Mouse (Mus musculus) liver, postnatal 0 days (tissue): ENCODE measurements at regions not wholly inside any gene's neighbourhood (a gene's known extent, or its start where the extent isn't known, plus 50 kb on each side); places are given as distances from the start of the nearest gene placed in this dataset.

Experiments used
- ATAC-seq: fragments of 200-750 bp; cut with Nextera tagmentation; 2 replicates; pipeline ENCODE4 v1.8.0; 2017; ENCODE audit warnings: mild to moderate bottlenecking, moderate library complexity
- DNase-seq: peaks from one replicate; pipeline ENCODE4 v3.0.0-alpha.2; 2016
- H3K27ac ChIP-seq: fragments of 300-500 bp; sonication (generic); 2 replicates; pipeline ENCODE4 v1.5.1; 2014; ENCODE audit warnings: antibody characterized with exemption, moderate library complexity, mild to moderate bottlenecking, low read depth
- H3K27me3 ChIP-seq: fragments of 300-500 bp; sonication (generic); 2 replicates; pipeline ENCODE4 v1.6.1; 2014; ENCODE audit warnings: low read length, control low read depth, mixed read lengths; ENCODE audit not compliant: insufficient read depth
- H3K36me3 ChIP-seq: fragments of 300-500 bp; sonication (generic); replicated peaks from 2 replicates; pipeline ENCODE4 v1.6.1; 2014; ENCODE audit warnings: mild to moderate bottlenecking, control low read depth, low read length, moderate library complexity, mixed read lengths; ENCODE audit not compliant: insufficient read depth
- H3K4me1 ChIP-seq: fragments of 300-500 bp; sonication (generic); 2 replicates; pipeline ENCODE4 v1.6.1; 2014; ENCODE audit warnings: antibody characterized with exemption, mild to moderate bottlenecking, control low read depth; ENCODE audit not compliant: insufficient read depth
- H3K4me2 ChIP-seq: fragments of 300-500 bp; sonication (generic); 2 replicates; pipeline ENCODE4 v1.6.1; 2014; ENCODE audit warnings: low read depth, mild to moderate bottlenecking, low read length, moderate library complexity, mixed read lengths
- H3K4me3 ChIP-seq: fragments of 300-500 bp; sonication (generic); 2 replicates; pipeline ENCODE4 v1.5.1; 2014; ENCODE audit warnings: low read depth, low read length
- H3K9ac ChIP-seq: fragments of 300-500 bp; sonication (generic); replicated peaks from 2 replicates; pipeline ENCODE4 v1.6.1; 2014; ENCODE audit warnings: mild to moderate bottlenecking, moderate library complexity
- H3K9me3 ChIP-seq: fragments of 300-500 bp; sonication (generic); 2 replicates; pipeline ENCODE4 v1.6.1; 2016; ENCODE audit warnings: mild to moderate bottlenecking, control low read depth, low read length, mixed read lengths
- CTCF ChIP-seq: sonication (generic); IDR thresholded peaks from 2 replicates; pipeline ENCODE4 v1.5.1; 2016; ENCODE audit warnings: antibody characterized with exemption, low read depth
- EP300 ChIP-seq: IDR thresholded peaks from 2 replicates; pipeline ENCODE4 v1.6.1; 2016; ENCODE audit warnings: antibody characterized with exemption, low read depth, mild to moderate bottlenecking
- WGBS: fragments of 180-500 bp; shearing (Covaris S2); extraction: QIAGEN DNeasy Blood & Tissue Kit; methylation state at CpG from one replicate; pipeline ENCODE4 v1.1.7; 2014; ENCODE audit not compliant: insufficient replicate concordance; 5-methylcytosine and 5-hydroxymethylcytosine counted together

DNA sequence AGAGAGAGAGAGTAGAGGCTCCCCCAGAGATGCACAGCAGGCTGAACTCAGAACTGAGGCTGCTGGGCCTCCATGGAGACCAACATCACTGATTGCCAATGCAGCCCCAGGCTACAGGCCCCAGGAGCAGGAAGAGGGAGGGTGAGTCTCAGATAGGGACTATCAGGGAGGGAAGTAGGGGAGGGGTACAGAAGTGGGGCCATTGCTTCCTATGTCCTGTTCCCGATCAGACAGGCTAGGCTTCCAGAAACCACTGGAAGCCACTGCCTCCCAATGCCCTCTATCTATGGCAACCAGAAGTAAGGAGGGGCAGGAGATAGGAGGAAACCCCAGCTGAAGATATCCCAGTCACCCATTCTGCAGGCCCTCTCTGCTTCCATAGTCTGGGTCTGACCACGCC, 97.2 kb upstream of the Wnt4 start:
- DNase-seq (no peak), ATAC-seq (no peak)
- no peaks in the 10 kb centered on the region for H3K27me3 ChIP-seq
- peaks cover 7% of the 10 kb centered on the region for H3K4me1 ChIP-seq
- TF ChIP-seq CTCF (no peak), EP300 (no peak)
- H3K4me3 ChIP-seq = no peak overlapping the region
- H3K36me3 ChIP-seq = no peaks in the 10 kb centered on the region
- 56% methylated on average over 2 of the region's 2 CpGs for WGBS
- H3K4me2 ChIP-seq = no peak overlapping the region
- no peaks in the 10 kb centered on the region for H3K9me3 ChIP-seq
- no peak overlapping the region for H3K9ac ChIP-seq
- no peak overlapping the region for H3K27ac ChIP-seq

DNA sequence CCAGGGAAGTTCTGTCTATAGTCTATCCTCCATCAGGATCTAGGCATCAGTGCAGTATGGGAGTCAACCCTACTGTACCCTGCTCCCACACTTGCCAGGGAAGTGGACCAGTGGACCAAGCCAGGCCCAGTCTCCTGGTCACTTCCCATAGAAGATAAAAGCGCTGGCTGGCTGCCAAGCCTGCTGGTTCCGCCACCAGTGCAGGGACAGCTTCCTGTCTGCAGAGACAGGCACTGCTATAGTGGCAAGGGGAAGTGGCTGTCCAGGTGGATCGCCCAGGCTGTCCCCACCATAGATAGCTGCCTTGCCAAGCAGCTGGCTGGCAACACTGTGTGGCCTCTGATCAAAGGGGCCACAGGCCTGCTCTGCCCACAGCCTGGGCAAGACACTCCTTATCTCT, 98.5 kb upstream of the Wnt4 start:
- no peak overlapping the region for H3K9ac ChIP-seq
- H3K36me3 ChIP-seq = no peaks in the 10 kb centered on the region
- 15% methylated on average over 3 of the region's 3 CpGs for WGBS
- no peak overlapping the region for H3K4me2 ChIP-seq
- TF ChIP-seq EP300 = no peak
- TF ChIP-seq CTCF = no peak
- ATAC-seq (no peak), DNase-seq (peak; percentile 69)
- H3K4me1 ChIP-seq = peaks cover 7% of the 10 kb centered on the region
- no peaks in the 10 kb centered on the region for H3K9me3 ChIP-seq
- no peaks in the 10 kb centered on the region for H3K27me3 ChIP-seq
- no peak overlapping the region for H3K4me3 ChIP-seq
- H3K27ac ChIP-seq = no peak overlapping the region

DNA sequence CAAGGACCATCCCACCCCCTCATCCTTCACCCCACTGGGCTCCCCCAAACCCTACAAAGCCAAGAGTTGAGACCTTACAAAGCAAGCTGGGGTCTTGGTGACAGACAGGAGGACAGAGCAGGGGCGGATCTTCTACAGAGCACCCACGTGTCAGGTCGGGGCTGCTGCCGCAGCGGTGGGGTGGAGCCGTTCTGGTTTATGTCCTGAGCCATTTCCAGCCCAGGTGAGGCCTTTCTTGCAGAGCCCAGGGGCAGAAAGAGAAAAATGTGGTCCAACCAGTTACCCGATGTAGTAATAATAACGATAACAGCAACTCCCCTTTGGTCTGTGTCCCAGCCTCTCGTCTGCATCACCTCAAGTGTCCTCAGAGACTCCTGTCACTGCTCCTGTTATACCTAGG, 112.4 kb upstream of the Wnt4 start:
- Histone ChIP-seq H3K4me1 (no peaks in the 10 kb centered on the region; the same call in 1 of the 2 replicates), H3K4me2 (peak overlapping the region; percentile 69), H3K27ac (no peak overlapping the region), H3K9ac (peak overlapping the region; percentile 26; the same call in 1 of the 2 replicates), H3K4me3 (peak overlapping the region; percentile 31; the same call in 1 of the 2 replicates), H3K27me3 (peaks cover 8% of the 10 kb centered on the region; the same call in 1 of the 2 replicates), H3K36me3 (no peaks in the 10 kb centered on the region), H3K9me3 (no peaks in the 10 kb centered on the region)
- 28% methylated on average over 9 of the region's 9 CpGs for WGBS
- TF ChIP-seq EP300 (no peak), CTCF (no peak)
- ATAC-seq = peak; percentile 70
- DNase-seq = no peak

DNA sequence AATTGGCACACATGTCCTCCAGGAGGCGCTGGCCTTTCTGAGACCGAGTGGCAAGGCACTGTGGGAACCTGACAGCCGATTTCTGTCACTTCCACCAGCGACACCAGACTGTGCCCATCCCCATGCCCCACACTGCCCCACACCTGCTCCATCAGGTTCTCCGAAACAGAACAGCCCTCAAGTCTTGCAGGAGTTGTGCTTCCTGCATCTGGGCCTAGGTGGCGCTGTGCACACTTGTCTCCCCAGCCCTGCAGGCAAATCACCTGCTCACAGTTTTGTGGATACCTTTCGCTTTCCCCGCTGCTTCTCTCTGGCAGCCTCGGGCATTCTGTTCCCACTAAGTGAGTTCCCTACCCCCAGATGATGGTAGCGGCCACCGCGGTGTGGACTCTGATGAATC, 112.9 kb upstream of the Wnt4 start:
- Histone ChIP-seq H3K27me3 (peaks cover 8% of the 10 kb centered on the region; the same call in 1 of the 2 replicates), H3K4me1 (no peaks in the 10 kb centered on the region; the same call in 1 of the 2 replicates), H3K27ac (no peak overlapping the region), H3K9me3 (no peaks in the 10 kb centered on the region), H3K4me2 (peak overlapping the region; percentile 69), H3K36me3 (no peaks in the 10 kb centered on the region), H3K9ac (peak overlapping the region; percentile 26; the same call in 1 of the 2 replicates), H3K4me3 (peak overlapping the region; percentile 31; the same call in 1 of the 2 replicates)
- ATAC-seq (peak; percentile 79), DNase-seq (peak; percentile 88)
- 8% methylated on average over 12 of the region's 12 CpGs for WGBS
- peak; percentile 91 for TF ChIP-seq CTCF
- no peak for TF ChIP-seq EP300

DNA sequence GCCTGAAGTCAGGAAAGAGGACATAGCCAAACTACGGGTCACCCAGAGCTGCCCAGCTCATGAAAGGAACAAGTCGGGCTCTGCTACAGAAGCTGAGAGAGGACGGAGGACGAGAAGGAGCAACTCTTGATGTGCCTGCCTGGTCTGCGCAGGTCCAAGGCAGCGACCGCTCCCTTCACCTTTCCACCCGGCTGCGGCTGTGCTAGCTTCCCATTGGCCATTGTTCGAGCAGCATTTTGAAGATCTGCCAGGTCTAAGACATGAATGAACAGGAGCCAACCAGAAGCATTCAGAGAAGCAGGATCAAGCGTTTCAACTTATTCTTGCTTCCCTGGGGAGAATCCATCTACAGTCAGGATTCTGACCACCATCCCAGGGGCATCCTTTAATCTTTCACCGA, 113.3 kb upstream of the Wnt4 start:
- no peaks in the 10 kb centered on the region for H3K36me3 ChIP-seq
- no peak overlapping the region for H3K4me2 ChIP-seq
- 59% methylated on average over 12 of the region's 12 CpGs for WGBS
- H3K27ac ChIP-seq = no peak overlapping the region
- ATAC-seq (no peak), DNase-seq (no peak)
- no peaks in the 10 kb centered on the region; the same call in 1 of the 2 replicates for H3K4me1 ChIP-seq
- no peak for TF ChIP-seq EP300
- peaks cover 8% of the 10 kb centered on the region; the same call in 1 of the 2 replicates for H3K27me3 ChIP-seq
- H3K9ac ChIP-seq = no peak overlapping the region
- no peaks in the 10 kb centered on the region for H3K9me3 ChIP-seq
- H3K4me3 ChIP-seq = no peak overlapping the region

DNA sequence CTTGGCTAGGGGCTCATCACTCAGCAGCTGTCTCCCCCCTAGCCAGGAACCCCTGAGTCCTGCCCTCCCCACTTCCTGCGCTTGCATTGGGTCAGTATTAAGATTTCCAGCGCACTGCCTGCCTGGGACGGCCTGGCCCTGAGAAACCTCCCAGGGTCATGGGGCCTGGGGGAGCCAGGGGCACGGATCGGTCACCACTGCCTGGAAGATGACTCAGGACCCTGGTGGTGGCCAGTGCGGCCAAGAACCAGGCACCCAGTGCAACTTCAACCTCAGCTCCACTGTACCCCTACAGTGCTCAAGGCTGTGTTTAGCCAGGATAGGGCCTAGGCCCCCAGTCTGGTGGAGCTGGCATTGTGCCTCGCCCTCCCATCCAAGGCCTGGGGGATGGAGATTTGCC, 111.9 kb upstream of the Zbtb40 start:
- H3K27me3 ChIP-seq = peaks cover 16% of the 10 kb centered on the region; the same call in 1 of the 2 replicates

DNA sequence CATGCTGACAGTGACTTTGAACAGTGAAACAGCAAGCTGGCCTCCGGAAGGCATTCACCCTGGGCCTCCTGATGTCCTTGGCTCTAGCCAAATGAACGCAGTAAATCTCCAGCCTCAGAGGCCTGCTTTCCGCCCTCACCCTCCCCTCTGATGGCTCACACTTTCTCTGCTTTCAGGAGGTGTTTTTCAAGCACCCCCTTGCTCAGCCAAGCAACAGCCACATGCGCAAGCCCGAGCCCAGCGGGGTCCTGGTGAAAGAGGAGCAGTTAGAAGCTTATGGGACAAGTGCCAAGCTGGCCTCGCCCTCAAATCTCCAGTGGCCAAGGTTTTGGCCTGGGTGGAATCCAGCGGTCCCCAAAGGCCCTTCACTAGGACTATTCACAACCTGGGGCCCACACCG, 109.6 kb upstream of the Zbtb40 start:
- H3K4me3 ChIP-seq = no peak overlapping the region
- 76% methylated on average over 9 of the region's 9 CpGs for WGBS

More for the DNA sequence above, 111.9 kb upstream of the Zbtb40 start:
- H3K4me1 ChIP-seq = no peaks in the 10 kb centered on the region; the same call in 1 of the 2 replicates
- DNase-seq = no peak
- no peak overlapping the region for H3K4me3 ChIP-seq
- H3K4me2 ChIP-seq = no peak overlapping the region
- H3K36me3 ChIP-seq = no peaks in the 10 kb centered on the region
- H3K9ac ChIP-seq = no peak overlapping the region
- no peaks in the 10 kb centered on the region for H3K9me3 ChIP-seq
- no peak for ATAC-seq
- 77% methylated on average over 7 of the region's 7 CpGs for WGBS
- TF ChIP-seq CTCF (no peak), EP300 (no peak)
- H3K27ac ChIP-seq = no peak overlapping the region

More for the DNA sequence above, 109.6 kb upstream of the Zbtb40 start:
- TF ChIP-seq CTCF (no peak), EP300 (no peak)
- Histone ChIP-seq H3K36me3 (no peaks in the 10 kb centered on the region), H3K9ac (no peak overlapping the region), H3K4me1 (no peaks in the 10 kb centered on the region), H3K4me2 (no peak overlapping the region), H3K27me3 (peaks cover 8% of the 10 kb centered on the region; the same call in 1 of the 2 replicates), H3K27ac (no peak overlapping the region), H3K9me3 (no peaks in the 10 kb centered on the region)
- DNase-seq (no peak), ATAC-seq (no peak)
